Mouse (Mus musculus) naive thymus-derived CD4-positive, alpha-beta T cell, adult 5 months (primary cell): ENCODE measurements around the gene Olfr1015. TPM values are rescaled to one million over a fixed set of nuclear protein-coding genes. Genes with fewer than 3 reads are reported as not detected.

Experiments
- polyA plus RNA-seq: library from polyadenylated mRNA; unstranded; fragments of 100-300 nt; shearing (Covaris generic); gene quantifications from one replicate; pipeline ENCODE4 v1.2.1, GENCODE M21; 2017

Olfr1015 gene
- polyA plus RNA-seq: not detected

GRCm38 (mm10) chr2:85781717-85782116 is at the start of gene Olfr1015:
Olfr1015 (plus strand) TSS chr2:85782017.

GRCm38 (mm10) chr2:85762666-85763065 is 19.2 kb upstream of the Olfr1015 start, which contains the start of gene Olfr1012:
Olfr1012 (minus strand) TSS chr2:85762766.

GRCm38 (mm10) chr2:85766798-85767197 is 15.0 kb upstream of the Olfr1015 start, which contains the start of gene Olfr1013:
Olfr1013 (plus strand) TSS chr2:85767098.

GRCm38 (mm10) chr2:85772413-85772812 is 9.4 kb upstream of the Olfr1015 start, which contains the start of gene Olfr1014:
Olfr1014 (plus strand) TSS chr2:85772713.

GRCm38 (mm10) chr2:85802444-85802843 is 20.6 kb downstream of the Olfr1015 start, which contains the start of gene Olfr1016:
Olfr1016 (minus strand) TSS chr2:85802544.

GRCm38 (mm10) chr2:85818179-85818578 is 36.4 kb downstream of the Olfr1015 start, which contains the start of gene Olfr1018:
Olfr1018 (plus strand) TSS chr2:85818479.

Other genes starting within 250 kb of the Olfr1015 start
- gene Olfr996, start 202.8 kb upstream of the Olfr1015 start, polyA plus RNA-seq: not detected
- not detected for gene Olfr998, start 193.1 kb upstream of the Olfr1015 start, polyA plus RNA-seq
- gene Olfr1000, start 170.1 kb upstream of the Olfr1015 start, polyA plus RNA-seq: not detected
- gene Olfr1002, start 131.3 kb upstream of the Olfr1015 start, polyA plus RNA-seq: not detected
- not detected for gene Olfr154, start 117.6 kb upstream of the Olfr1015 start, polyA plus RNA-seq
- gene Olfr1006, start 103.2 kb upstream of the Olfr1015 start, polyA plus RNA-seq: not detected
- gene Olfr1008, start 92.6 kb upstream of the Olfr1015 start, polyA plus RNA-seq: not detected
- gene Olfr1009, start 66.6 kb upstream of the Olfr1015 start, polyA plus RNA-seq: not detected
- gene Olfr1012, start 19.3 kb upstream of the Olfr1015 start, polyA plus RNA-seq: not detected
- gene Olfr1013, start 14.9 kb upstream of the Olfr1015 start, polyA plus RNA-seq: not detected
- gene Olfr1014, start 9.3 kb upstream of the Olfr1015 start, polyA plus RNA-seq: not detected
- not detected for gene Olfr1016, start 20.5 kb downstream of the Olfr1015 start, polyA plus RNA-seq
- not detected for gene Olfr1018, start 36.5 kb downstream of the Olfr1015 start, polyA plus RNA-seq
- not detected for gene Olfr1019, start 63.5 kb downstream of the Olfr1015 start, polyA plus RNA-seq
- not detected for gene Olfr1020, start 65.0 kb downstream of the Olfr1015 start, polyA plus RNA-seq
- not detected for gene Olfr1022, start 86.6 kb downstream of the Olfr1015 start, polyA plus RNA-seq
- gene Olfr1023, start 103.6 kb downstream of the Olfr1015 start, polyA plus RNA-seq: not detected
- gene Olfr1024, start 123.0 kb downstream of the Olfr1015 start, polyA plus RNA-seq: not detected
- not detected for gene Olfr1025-ps1, start 133.2 kb downstream of the Olfr1015 start, polyA plus RNA-seq
- not detected for gene Olfr1026, start 139.5 kb downstream of the Olfr1015 start, polyA plus RNA-seq
- not detected for gene Olfr1028, start 168.4 kb downstream of the Olfr1015 start, polyA plus RNA-seq
- not detected for gene Olfr1029, start 191.9 kb downstream of the Olfr1015 start, polyA plus RNA-seq
- 0.15 TPM for gene Olfr1030, start 197.3 kb downstream of the Olfr1015 start, polyA plus RNA-seq
- not detected for gene Olfr1031, start 208.3 kb downstream of the Olfr1015 start, polyA plus RNA-seq
- not detected for gene Olfr1032, start 223.5 kb downstream of the Olfr1015 start, polyA plus RNA-seq
- gene Olfr1033, start 238.6 kb downstream of the Olfr1015 start, polyA plus RNA-seq: 13.4 TPM